Mouse (Mus musculus) intestine, postnatal 0 days (tissue): ENCODE results near the gene Ggta1. TPM values are rescaled to one million over a fixed set of nuclear protein-coding genes. Genes with fewer than 3 reads are reported as not detected.

Experiments
- ATAC-seq: fragments of 200-750 bp; cut with Nextera tagmentation; 2 replicates; pipeline ENCODE4 v1.8.0; 2017; ENCODE audit warnings: mild to moderate bottlenecking, moderate TSS enrichment, moderate library complexity
- H3K27ac ChIP-seq: fragments of 300-500 bp; sonication (generic); 2 replicates; pipeline ENCODE4 v1.5.1; 2014; ENCODE audit warnings: mild to moderate bottlenecking, low read depth, low read length, moderate library complexity
- H3K27me3 ChIP-seq: fragments of 300-500 bp; sonication (generic); replicated peaks from 2 replicates; pipeline ENCODE4 v1.6.1; 2014; ENCODE audit warnings: low read length, mixed read lengths; ENCODE audit not compliant: control insufficient read depth, insufficient read depth
- H3K36me3 ChIP-seq: fragments of 300-500 bp; sonication (generic); 2 replicates; pipeline ENCODE4 v1.6.1; 2014; ENCODE audit warnings: mild to moderate bottlenecking, moderate library complexity; ENCODE audit not compliant: control insufficient read depth, insufficient read depth
- H3K4me1 ChIP-seq: fragments of 300-500 bp; sonication (generic); replicated peaks from 2 replicates; pipeline ENCODE4 v1.6.1; 2014; ENCODE audit warnings: antibody characterized with exemption, low read length, mixed read lengths; ENCODE audit not compliant: control insufficient read depth, insufficient read depth
- H3K4me2 ChIP-seq: fragments of 300-500 bp; sonication (generic); replicated peaks from 2 replicates; pipeline ENCODE4 v1.6.1; 2014; ENCODE audit warnings: low read depth, mild to moderate bottlenecking, moderate library complexity
- H3K4me3 ChIP-seq: fragments of 300-500 bp; sonication (generic); 2 replicates; pipeline ENCODE4 v1.5.1; 2014; ENCODE audit warnings: low read depth, low read length
- H3K9ac ChIP-seq: fragments of 300-500 bp; sonication (generic); 2 replicates; pipeline ENCODE4 v1.6.1; 2014; ENCODE audit warnings: mild to moderate bottlenecking, low read depth, low read length
- H3K9me3 ChIP-seq: fragments of 300-500 bp; sonication (generic); 2 replicates; pipeline ENCODE4 v1.6.1; 2016; ENCODE audit warnings: mixed run types; ENCODE audit not compliant: control insufficient read depth
- CTCF ChIP-seq: sonication (generic); IDR thresholded peaks from 2 replicates; pipeline ENCODE4 v1.5.1; 2016; ENCODE audit warnings: low read depth, mild to moderate bottlenecking, control low read depth, antibody characterized with exemption, moderate library complexity
- WGBS: fragments of 180-500 bp; shearing (Covaris S2); extraction: QIAGEN DNeasy Blood & Tissue Kit; methylation state at CpG from one replicate; pipeline ENCODE4 v1.1.7; 2014; 5-methylcytosine and 5-hydroxymethylcytosine counted together
- polyA plus RNA-seq: library from polyadenylated mRNA; unstranded; fragments of >200 nt; fragmentation: Nextera tagmentation; extraction: Ambion mirVana; gene quantifications from 2 replicates; pipeline ENCODE4 v1.2.1, GENCODE M21; 2015

The Ggta1 gene
- polyA plus RNA-seq, 1 experiment from 2014 or later = 7.0 TPM

DNA sequence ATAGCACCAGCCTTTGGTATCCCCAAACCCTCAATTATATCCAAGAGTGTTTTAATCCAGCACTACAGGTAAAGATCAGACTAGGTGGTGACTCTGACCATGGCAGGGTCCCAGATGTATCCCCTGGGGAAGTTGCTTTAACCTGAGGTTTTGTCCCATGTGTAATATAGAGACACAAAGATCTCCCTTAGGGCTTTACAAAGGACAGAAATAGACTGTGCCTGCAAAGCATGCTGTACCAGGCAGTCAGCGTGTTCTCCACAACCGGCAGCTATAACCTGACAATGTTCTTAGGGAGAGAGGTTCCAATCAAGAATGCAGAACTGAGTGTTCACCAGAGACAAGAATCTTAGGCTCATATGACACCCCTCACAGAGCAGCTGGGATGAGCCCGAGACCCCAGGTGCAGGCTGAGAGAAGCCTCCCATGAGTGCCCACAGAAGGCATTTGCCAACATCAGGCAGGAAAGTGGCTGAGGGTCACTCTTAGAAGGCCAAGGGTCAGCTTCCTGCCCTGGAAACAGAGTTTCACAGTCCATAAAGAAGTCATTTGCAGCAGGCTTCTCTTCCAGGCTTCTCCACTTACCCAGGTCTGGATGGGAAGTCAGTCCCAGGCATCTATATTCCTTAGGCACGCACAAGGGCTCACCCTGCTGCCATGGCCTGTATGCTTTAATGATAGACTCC lies 34.3 kb downstream of the Ggta1 start:
- WGBS = 75% methylated on average over 4 of the region's 4 CpGs
- Histone ChIP-seq H3K9me3 (no peaks in the 10 kb centered on the region), H3K27ac (no peak overlapping the region), H3K9ac (no peak overlapping the region), H3K4me1 (no peaks in the 10 kb centered on the region), H3K27me3 (no peaks in the 10 kb centered on the region), H3K36me3 (no peaks in the 10 kb centered on the region), H3K4me3 (no peak overlapping the region), H3K4me2 (no peak overlapping the region)
- ATAC-seq = no peak
- no peak for TF ChIP-seq CTCF

DNA sequence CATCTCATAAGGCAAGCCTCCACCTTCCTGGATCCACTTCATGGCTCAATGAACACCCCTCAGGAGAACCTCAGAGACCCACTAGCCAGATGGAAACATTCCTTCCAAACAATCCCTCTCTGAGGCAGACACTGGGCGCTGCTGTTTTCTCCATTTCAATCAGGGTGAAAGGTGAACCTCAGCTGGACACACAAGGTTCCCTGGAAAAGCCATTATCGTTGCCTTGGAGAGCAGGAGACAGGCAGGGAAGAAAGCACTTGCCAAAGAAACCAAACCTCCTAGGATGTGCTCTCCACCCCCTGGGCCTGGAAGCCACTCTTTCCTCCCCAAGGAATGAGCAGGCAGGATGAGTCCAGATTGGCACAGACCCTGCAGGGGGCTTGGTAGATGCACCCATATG lies 35.5 kb downstream of the Ggta1 start:
- Histone ChIP-seq H3K4me1 (no peaks in the 10 kb centered on the region), H3K27ac (no peak overlapping the region), H3K4me2 (no peak overlapping the region), H3K4me3 (no peak overlapping the region), H3K36me3 (no peaks in the 10 kb centered on the region), H3K9ac (no peak overlapping the region), H3K27me3 (no peaks in the 10 kb centered on the region), H3K9me3 (no peaks in the 10 kb centered on the region)
- 42% methylated on average over 2 of the region's 2 CpGs for WGBS
- TF ChIP-seq CTCF = no peak
- ATAC-seq = no peak

DNA sequence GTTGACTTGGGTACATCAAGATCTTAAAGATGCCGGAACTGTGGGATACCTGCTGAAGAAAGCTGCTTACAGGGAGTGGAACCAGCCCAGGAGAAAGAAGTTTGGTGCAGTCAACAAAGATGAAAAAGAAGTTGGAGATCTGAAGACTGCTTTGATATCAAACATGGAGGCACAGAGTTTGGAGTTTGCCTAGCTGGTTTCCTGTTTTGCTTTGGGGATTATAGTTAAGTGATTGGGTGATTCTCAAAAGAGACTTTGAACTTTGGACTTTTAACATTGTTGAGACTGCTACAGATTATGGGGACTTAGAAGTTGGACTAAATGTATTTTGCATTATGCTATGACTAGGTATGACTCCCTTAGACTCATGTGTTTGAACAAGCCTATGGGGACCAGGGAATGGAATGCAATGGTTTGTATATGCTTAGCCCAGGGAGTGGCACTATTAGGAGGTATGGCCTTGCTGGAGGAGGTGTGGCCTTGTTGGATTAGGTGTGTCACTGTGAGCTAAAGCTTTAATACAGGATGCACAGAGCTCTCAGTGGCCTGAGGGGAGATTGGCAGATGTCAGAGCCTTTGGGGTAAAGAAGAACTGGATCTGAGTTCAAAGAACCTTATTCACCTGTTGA lies 39.2 kb downstream of the Ggta1 start:
- H3K9me3 ChIP-seq = no peaks in the 10 kb centered on the region
- no peak overlapping the region for H3K27ac ChIP-seq
- H3K4me2 ChIP-seq = no peak overlapping the region
- no peak overlapping the region for H3K4me3 ChIP-seq
- peaks cover 20% of the 10 kb centered on the region; the same call in 1 of the 2 replicates for H3K36me3 ChIP-seq
- 100% methylated on average over 1 of the region's 1 CpGs for WGBS
- no peak for TF ChIP-seq CTCF
- H3K27me3 ChIP-seq = no peaks in the 10 kb centered on the region
- no peak for ATAC-seq
- no peak overlapping the region for H3K9ac ChIP-seq
- no peaks in the 10 kb centered on the region for H3K4me1 ChIP-seq

DNA sequence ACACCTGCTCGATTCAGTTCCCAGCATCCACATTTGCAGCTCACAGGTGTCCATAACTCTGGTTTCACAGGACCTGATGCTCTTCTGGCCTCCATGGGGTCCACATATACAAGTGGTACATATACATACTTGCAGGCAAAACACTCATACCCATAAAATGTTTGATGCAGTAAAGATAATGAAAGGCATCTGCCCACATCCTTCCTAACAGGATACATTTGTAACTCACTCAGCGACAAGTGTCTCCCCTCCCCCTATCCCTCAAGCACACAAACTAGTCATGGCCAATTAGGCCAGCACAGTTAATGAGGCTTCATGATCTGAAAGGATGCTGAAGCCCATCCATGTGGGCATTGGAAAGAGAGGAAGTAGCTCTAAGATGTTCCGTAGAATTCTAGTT lies 40.6 kb downstream of the Ggta1 start:
- H3K27ac ChIP-seq = no peak overlapping the region
- H3K4me1 ChIP-seq = no peaks in the 10 kb centered on the region
- WGBS = 93% methylated on average over 3 of the region's 3 CpGs
- ATAC-seq = no peak
- H3K27me3 ChIP-seq = no peaks in the 10 kb centered on the region
- TF ChIP-seq CTCF = no peak
- H3K9me3 ChIP-seq = no peaks in the 10 kb centered on the region
- no peak overlapping the region for H3K9ac ChIP-seq
- H3K36me3 ChIP-seq = peaks cover 20% of the 10 kb centered on the region; the same call in 1 of the 2 replicates
- no peak overlapping the region for H3K4me2 ChIP-seq
- H3K4me3 ChIP-seq = no peak overlapping the region

DNA sequence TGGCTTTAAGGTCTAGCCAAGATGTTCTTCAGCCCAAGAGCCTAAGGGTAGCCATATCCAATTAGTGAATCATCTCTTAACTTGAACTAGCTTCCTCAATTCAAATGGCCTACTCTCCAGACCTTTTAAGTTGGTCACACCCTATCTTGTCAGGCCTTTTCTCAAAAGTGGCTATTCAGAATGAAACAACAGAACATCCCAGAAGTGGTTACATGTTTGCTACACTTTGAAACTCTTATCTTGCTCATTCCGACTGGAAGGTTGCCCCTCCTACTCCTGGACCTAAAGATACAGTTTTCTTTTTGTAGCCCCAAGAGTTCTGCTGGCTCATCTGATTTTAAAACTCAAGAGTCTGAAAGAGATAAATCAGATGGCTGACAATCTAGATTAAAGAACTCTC lies 42.4 kb downstream of the Ggta1 start:
- no peak overlapping the region for H3K4me3 ChIP-seq
- no peak overlapping the region for H3K4me2 ChIP-seq
- H3K9me3 ChIP-seq = no peaks in the 10 kb centered on the region
- H3K27me3 ChIP-seq = no peaks in the 10 kb centered on the region
- no peak overlapping the region for H3K9ac ChIP-seq
- TF ChIP-seq CTCF = no peak
- ATAC-seq = no peak
- no peaks in the 10 kb centered on the region for H3K4me1 ChIP-seq
- H3K27ac ChIP-seq = no peak overlapping the region
- H3K36me3 ChIP-seq = peaks cover 20% of the 10 kb centered on the region; the same call in 1 of the 2 replicates
- WGBS = 73% methylated on average over 1 of the region's 1 CpGs

DNA sequence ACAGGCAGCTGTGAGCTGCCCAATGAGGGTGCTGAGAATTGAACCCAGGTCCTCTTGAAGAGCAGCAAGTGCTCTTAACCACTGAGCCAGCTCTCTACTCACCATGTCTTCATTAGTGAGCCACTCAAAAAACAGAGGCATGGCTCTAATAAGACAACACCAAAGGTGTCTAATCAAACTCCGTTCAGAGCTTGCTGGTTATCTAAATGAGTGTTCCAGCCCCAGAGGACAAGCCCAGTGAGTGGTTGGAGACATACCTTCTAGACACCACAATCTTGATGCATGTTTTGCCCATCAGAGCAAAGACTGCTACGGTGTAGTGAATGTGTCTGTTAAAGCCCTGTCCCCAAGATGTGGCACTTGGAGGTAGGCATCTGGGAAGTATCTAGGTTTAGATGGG lies 43.4 kb downstream of the Ggta1 start:
- ATAC-seq = no peak
- 91% methylated on average over 2 of the region's 2 CpGs for WGBS
- Histone ChIP-seq H3K4me3 (no peak overlapping the region), H3K9me3 (no peaks in the 10 kb centered on the region), H3K36me3 (peaks cover 20% of the 10 kb centered on the region; the same call in 1 of the 2 replicates), H3K9ac (no peak overlapping the region), H3K27me3 (no peaks in the 10 kb centered on the region), H3K27ac (no peak overlapping the region), H3K4me2 (no peak overlapping the region), H3K4me1 (no peaks in the 10 kb centered on the region)
- no peak for TF ChIP-seq CTCF
